Mouse (Mus musculus) embryonic facial prominence, embryonic 14.5 days (tissue): ENCODE measurements around the gene Wipi2. TPM values are rescaled to one million over a fixed set of nuclear protein-coding genes. Genes with fewer than 3 reads are reported as not detected.
A peak's percentile ranks its signal among the peaks of the same experiment; 100 is the strongest.

Source experiments
- ATAC-seq: fragments of 200-750 bp; cut with Nextera tagmentation; 2 replicates; pipeline ENCODE4 v1.8.0; 2017; ENCODE audit warnings: low read depth, moderate number of reproducible peaks, moderate TSS enrichment
- DNase-seq: peaks from one replicate; pipeline ENCODE4 v3.0.0-alpha.2; 2015; ENCODE audit warnings: low spot score
- H3K27ac ChIP-seq: fragments of 300-500 bp; sonication (generic); replicated peaks from 2 replicates; pipeline ENCODE4 v1.5.1; 2014; ENCODE audit warnings: low read depth, mild to moderate bottlenecking, low read length, moderate library complexity
- H3K27me3 ChIP-seq: fragments of 300-500 bp; sonication (generic); replicated peaks from 2 replicates; pipeline ENCODE4 v1.6.1; 2014; ENCODE audit warnings: low read length; ENCODE audit not compliant: control insufficient read depth, insufficient read depth
- H3K36me3 ChIP-seq: fragments of 300-500 bp; sonication (generic); 2 replicates; pipeline ENCODE4 v1.6.1; 2014; ENCODE audit warnings: low read length, mixed read lengths; ENCODE audit not compliant: control insufficient read depth, insufficient read depth
- H3K4me1 ChIP-seq: fragments of 300-500 bp; sonication (generic); 2 replicates; pipeline ENCODE4 v1.6.1; 2014; ENCODE audit warnings: antibody characterized with exemption, low read length; ENCODE audit not compliant: control insufficient read depth, insufficient read depth
- H3K4me2 ChIP-seq: fragments of 300-500 bp; sonication (generic); 2 replicates; pipeline ENCODE4 v1.6.1; 2014; ENCODE audit warnings: low read depth, mild to moderate bottlenecking, low read length, moderate library complexity, mixed read lengths
- H3K4me3 ChIP-seq: fragments of 300-500 bp; sonication (generic); 2 replicates; pipeline ENCODE4 v1.5.1; 2014; ENCODE audit warnings: low read depth, mild to moderate bottlenecking, low read length
- H3K9ac ChIP-seq: fragments of 300-500 bp; sonication (generic); 2 replicates; pipeline ENCODE4 v1.6.1; 2014; ENCODE audit warnings: low read depth, mild to moderate bottlenecking, low read length, moderate library complexity, mixed read lengths
- H3K9me3 ChIP-seq: fragments of 300-500 bp; sonication (generic); 2 replicates; pipeline ENCODE4 v1.6.1; 2016; ENCODE audit warnings: low read length; ENCODE audit not compliant: control insufficient read depth
- WGBS: fragments of 180-500 bp; shearing (Covaris S2); extraction: QIAGEN DNeasy Blood & Tissue Kit; methylation state at CpG from one replicate; pipeline ENCODE4 v1.1.7; 2014; 5-methylcytosine and 5-hydroxymethylcytosine counted together
- polyA plus RNA-seq: library from polyadenylated mRNA; unstranded; fragments of >200 nt; fragmentation: Nextera tagmentation; extraction: Ambion mirVana; gene quantifications from 2 replicates; pipeline ENCODE4 v1.2.1, GENCODE M21; 2014

The Wipi2 gene
- polyA plus RNA-seq, 1 experiment from 2014 or later: 43.8 TPM

- DNase-seq (no peak), ATAC-seq (no peak)
- Histone ChIP-seq H3K36me3 (no peaks in the 10 kb centered on the region), H3K27ac (no peak overlapping the region), H3K9me3 (0 out of 2 replicates have a peak, but pooled peaks cover 8% of the 10 kb centered on the region), H3K4me3 (no peak overlapping the region), H3K4me1 (no peaks in the 10 kb centered on the region), H3K27me3 (no peaks in the 10 kb centered on the region), H3K9ac (no peak overlapping the region), H3K4me2 (no peak overlapping the region)
- WGBS: 84% methylated on average over 6 of the region's 6 CpGs
These were observed 88.6 kb downstream of the Wipi2 start for GRCm38 (mm10) chr5:142716056-142716455.

- H3K27ac ChIP-seq: no peak overlapping the region
- no peaks in the 10 kb centered on the region for H3K9me3 ChIP-seq
- no peak overlapping the region for H3K4me3 ChIP-seq
- no peak overlapping the region for H3K4me2 ChIP-seq
- 19% methylated on average over 4 of the region's 4 CpGs for WGBS
- DNase-seq (peak; percentile 49), ATAC-seq (peak; percentile 56; the same call in 1 of the 2 replicates)
- H3K36me3 ChIP-seq: no peaks in the 10 kb centered on the region
- no peaks in the 10 kb centered on the region for H3K4me1 ChIP-seq
- no peaks in the 10 kb centered on the region for H3K27me3 ChIP-seq
- H3K9ac ChIP-seq: no peak overlapping the region
These were observed 90.5 kb downstream of the Wipi2 start for GRCm38 (mm10) chr5:142718037-142718436.

- Histone ChIP-seq H3K27me3 (no peaks in the 10 kb centered on the region), H3K4me2 (no peak overlapping the region; the same call in 1 of the 2 replicates), H3K36me3 (no peaks in the 10 kb centered on the region), H3K9me3 (no peaks in the 10 kb centered on the region), H3K4me3 (no peak overlapping the region), H3K9ac (no peak overlapping the region), H3K4me1 (no peaks in the 10 kb centered on the region), H3K27ac (no peak overlapping the region)
- WGBS: 57% methylated on average over 21 of the region's 25 CpGs
- 0 out of 2 replicates have a peak, but pooled peaks have one; percentile 6 for ATAC-seq
- no peak for DNase-seq
These were observed 91.0 kb downstream of the Wipi2 start for GRCm38 (mm10) chr5:142718486-142718885.

GRCm38 (mm10) chr5:142719897-142720296 lies 92.4 kb downstream of the Wipi2 start:
- no peak for DNase-seq
- WGBS: 81% methylated on average over 13 of the region's 13 CpGs
- Histone ChIP-seq H3K36me3 (peaks cover 3% of the 10 kb centered on the region; the same call in 1 of the 2 replicates), H3K27me3 (no peaks in the 10 kb centered on the region), H3K9me3 (no peaks in the 10 kb centered on the region), H3K4me1 (no peaks in the 10 kb centered on the region; the same call in 1 of the 2 replicates), H3K4me3 (no peak overlapping the region), H3K9ac (no peak overlapping the region), H3K4me2 (no peak overlapping the region), H3K27ac (no peak overlapping the region)
- ATAC-seq: no peak

Other genes with a start within 250 kb of the Wipi2 start
- gene Foxk1, start 226.2 kb upstream of the Wipi2 start, polyA plus RNA-seq: 5.6 and 7.5 TPM in 2 replicates
- 8.7 and 10.6 TPM in 2 replicates for gene Ap5z1, start 163.8 kb upstream of the Wipi2 start, polyA plus RNA-seq
- 0.09 and 0.18 TPM in 2 replicates for gene Papolb, start 97.6 kb upstream of the Wipi2 start, polyA plus RNA-seq
- gene Radil, start 76.6 kb upstream of the Wipi2 start, polyA plus RNA-seq: 5.2 and 5.4 TPM in 2 replicates
- gene Mmd2, start 18.9 kb upstream of the Wipi2 start, polyA plus RNA-seq: 6.5 and 8.2 TPM in 2 replicates
- gene Slc29a4, start 64.8 kb downstream of the Wipi2 start, polyA plus RNA-seq: 6.0 and 9.1 TPM in 2 replicates
- 32.9 and 36.9 TPM in 2 replicates for gene Tnrc18, start 190.0 kb downstream of the Wipi2 start, polyA plus RNA-seq